Comparison of ENCODE assay signal across 18 mouse cellular contexts in genomic region chr11:16354356-16354755, GRCm38 (mm10).
"Had no signal": no experiment of that assay in that cellular context is flagged by ENCODE, and none has a peak within 500 bp of the region (broad histone marks: within the 10 kb centered on the region; RNA-seq: fewer than 3 reads in every experiment).

No protein-coding gene starts in this region.

- DNase-seq: gastrocnemius, adult 2 months; gastrocnemius, postnatal 10 days; gastrocnemius, postnatal 25 days; heart, adult 18-20 months; heart, postnatal 10 days; heart, postnatal 4 days; kidney, adult 18-20 months; kidney, adult 8-10 months; kidney, postnatal 10 days; kidney, postnatal 25 days; kidney, postnatal 4 days; liver; liver, embryonic 13.5 days; liver, postnatal 0 days had no signal

- ATAC-seq: hindbrain, embryonic 16.5 days; inflammation-experienced regulatory T-cells, adult 6 months; intestine, embryonic 15.5 days; intestine, postnatal 0 days; liver, postnatal 0 days had no signal
